In the genomic region with DNA sequence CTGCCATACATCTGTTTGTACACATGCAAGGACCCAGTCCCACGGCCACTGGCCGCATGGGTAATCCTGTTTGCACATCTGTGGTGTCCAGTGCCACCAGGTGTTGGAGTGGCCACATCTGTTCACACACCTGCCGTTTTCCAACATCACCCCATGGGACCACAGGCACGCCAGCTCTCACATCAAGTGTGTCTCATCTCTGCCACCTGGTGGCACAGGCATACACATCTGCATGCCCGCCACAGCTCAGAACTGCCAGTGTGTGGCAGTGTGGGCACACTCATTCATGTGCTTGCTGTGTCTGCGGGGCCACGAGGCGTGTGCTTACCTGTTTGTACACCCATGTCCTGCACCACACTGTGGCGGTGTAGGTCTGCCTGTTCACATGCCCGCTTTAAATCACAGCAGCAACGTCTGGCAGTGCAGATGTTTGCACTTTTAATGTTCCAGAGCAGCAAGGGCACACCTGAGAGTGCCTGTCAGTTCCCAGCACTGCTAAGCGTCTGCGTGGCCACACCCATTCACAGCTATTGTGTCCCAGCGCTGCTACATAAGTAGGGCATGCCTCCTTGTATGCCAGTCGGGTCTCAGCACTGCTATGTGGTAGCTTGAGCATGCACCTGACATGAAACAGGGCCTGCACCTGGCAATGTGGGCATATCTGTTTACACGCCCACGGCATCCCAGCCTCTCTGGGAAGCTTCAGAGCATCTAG, we compare ENCODE assay signal across 8 mouse cellular contexts. TPM values are rescaled to one million over a fixed set of nuclear protein-coding genes. Genes with fewer than 3 reads are reported as not detected.
DNase-seq lines count a peak whose midpoint lies in the region; ATAC-seq and TF ChIP-seq lines count a peak whose summit lies in the region.

No protein-coding gene starts in this region.

- no peaks in the 10 kb centered on the region for H3K9me3 ChIP-seq in heart, embryonic 12.5 days (replicated peaks)

- peak; percentile 74; the same call in 1 of the 2 replicates for TF ChIP-seq CTCF in testis, adult 2 months (IDR thresholded peaks at IDR 0.05; ENCODE audit: control insufficient read depth, insufficient read depth, insufficient replicate concordance, low read depth, low read length)

- no peak overlapping the region for H3K9ac ChIP-seq in heart, embryonic 12.5 days

- 42% methylated on average over 17 of the region's 17 CpGs for WGBS in heart, embryonic 12.5 days

- no peak overlapping the region for H3K4me3 ChIP-seq in testis, adult 2 months (ENCODE audit: control insufficient read depth, low read depth, low read length)
- H3K4me3 ChIP-seq in heart, embryonic 12.5 days, result no peak overlapping the region

- ATAC-seq in heart, embryonic 12.5 days (ENCODE audit: insufficient number of reproducible peaks, low FRiP score), result peak; percentile 36
- ATAC-seq in megakaryocyte, adult 5-6 weeks (ENCODE audit: poor library complexity, severe bottlenecking), result peak; percentile 78

- H3K4me1 ChIP-seq in testis, adult 2 months (ENCODE audit: control insufficient read depth, insufficient read depth, low read length), result no peaks in the 10 kb centered on the region; the same call in 1 of the 2 replicates
- H3K4me1 ChIP-seq in heart, embryonic 12.5 days (replicated peaks), result peaks cover 4% of the 10 kb centered on the region; the same call in 1 of the 2 replicates

- no peak overlapping the region for H3K27ac ChIP-seq in testis, adult 2 months (ENCODE audit: control insufficient read depth, insufficient read depth, low read depth, low read length)
- no peak overlapping the region for H3K27ac ChIP-seq in heart, embryonic 12.5 days (ENCODE audit: poor library complexity, severe bottlenecking)

- TF ChIP-seq POLR2A in testis, adult 2 months (IDR thresholded peaks at IDR 0.05; ENCODE audit: control insufficient read depth, low read depth, low read length), result no peak; the same call in 1 of the 2 replicates

- no peak overlapping the region for H3K4me2 ChIP-seq in heart, embryonic 12.5 days

- H3K36me3 ChIP-seq in testis, adult 2 months (ENCODE audit: control insufficient read depth, insufficient read depth, low read length), result no peaks in the 10 kb centered on the region
- no peaks in the 10 kb centered on the region for H3K36me3 ChIP-seq in heart, embryonic 12.5 days

- no peak for DNase-seq in testis, postnatal 14 days (ENCODE audit: low spot score)
- DNase-seq in brain, adult 2 months (ENCODE audit: low read depth, low spot score), result peak; percentile 83
- DNase-seq in kidney, postnatal 10 days, result peak; percentile 73
- peak; percentile 61 to 66 for DNase-seq in right cerebral cortex, postnatal 36 days (ENCODE audit: low spot score in 2 of 2)
- DNase-seq in urinary bladder, adult 18-20 months (ENCODE audit: low spot score in 2 of 2), result no peak

- H3K27me3 ChIP-seq in testis, adult 2 months (ENCODE audit: control insufficient read depth, insufficient read depth, low read length), result no peaks in the 10 kb centered on the region
- peaks cover 24% of the 10 kb centered on the region for H3K27me3 ChIP-seq in heart, embryonic 12.5 days (replicated peaks)

RNA-seq across cellular contexts. Expression of a gene that starts 46.0 kb away (rescaled TPM):
- 2.4 and 2.9 TPM in 2 replicates for polyA plus RNA-seq in testis, adult 2 months (2012; rRNA removed)
- 1.2 and 1.6 TPM in 2 replicates for polyA plus RNA-seq in heart, embryonic 12.5 days (2016; fragmentation: Nextera tagmentation; extraction: Ambion mirVana)
- 0.11 TPM in 1 of 2 replicates, not detected in the other for total RNA-seq in megakaryocyte, adult 5-6 weeks (2015)
- 0.18 TPM in 1 of 2 replicates, not detected in the other for total RNA-seq in megakaryocyte, adult 5-6 weeks (2017)

Comparison
In these comparisons a context has a peak if more than half of its experiments do, and no peak if none do; other contexts are left out.
1. DNase-seq: peak in brain, adult 2 months (single experiment), kidney, postnatal 10 days (single experiment) and right cerebral cortex, postnatal 36 days (2 of 2); none in testis, postnatal 14 days (single experiment) and urinary bladder, adult 18-20 months (0 of 2).